Mouse (Mus musculus) lung, postnatal 4 days (tissue): ENCODE results near the gene Dtl.

ENCODE experiments used
- DNase-seq, 2 experiments: peaks; one replicate each; pipeline ENCODE4 v3.0.0; 2021

Dtl gene

DNA sequence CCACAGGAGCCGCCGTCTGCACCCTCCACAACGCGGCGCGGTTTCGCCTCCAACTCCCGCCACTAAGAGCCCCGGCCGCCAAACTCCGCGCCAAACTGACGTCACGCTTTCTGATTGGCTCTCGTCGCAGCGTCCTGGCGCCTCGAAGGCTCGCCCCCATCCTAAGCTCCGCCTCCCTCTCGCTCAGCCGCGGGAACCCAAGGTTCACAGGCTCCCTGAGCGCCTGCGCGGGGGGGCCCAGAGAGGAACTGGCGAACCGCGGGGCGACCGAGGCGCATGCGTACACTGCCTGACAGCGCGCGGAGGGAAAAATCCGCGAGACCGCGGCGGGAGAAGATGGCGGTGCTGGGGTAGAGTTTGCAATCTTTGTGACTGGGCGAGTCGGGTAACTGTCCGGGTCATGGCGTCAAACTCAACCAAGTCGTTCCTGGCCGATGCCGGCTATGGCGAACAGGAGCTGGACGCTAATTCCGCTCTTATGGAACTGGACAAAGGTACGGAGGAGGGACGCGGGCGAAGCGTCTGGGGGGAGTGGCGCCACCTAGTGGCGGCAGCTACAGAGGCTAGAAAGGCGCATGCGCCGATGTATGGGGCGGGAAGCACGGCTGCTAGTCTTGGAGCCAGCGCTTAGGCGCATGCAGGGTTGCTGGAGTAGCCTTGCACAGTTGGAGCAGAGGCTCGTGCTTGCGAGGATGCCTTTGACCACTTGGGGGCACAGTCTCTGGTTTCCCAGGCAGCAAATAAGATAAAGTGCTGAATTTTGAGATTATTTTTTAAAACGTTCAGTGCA, at the start of gene Dtl, which contains the start of gene Ints7:
Dtl (minus strand) TSS at position 87 of the 790 bp plus-strand sequence.
Ints7 (plus strand) TSS at position 179 of the 790 bp plus-strand sequence.
- peak; percentile 100 for DNase-seq

DNA sequence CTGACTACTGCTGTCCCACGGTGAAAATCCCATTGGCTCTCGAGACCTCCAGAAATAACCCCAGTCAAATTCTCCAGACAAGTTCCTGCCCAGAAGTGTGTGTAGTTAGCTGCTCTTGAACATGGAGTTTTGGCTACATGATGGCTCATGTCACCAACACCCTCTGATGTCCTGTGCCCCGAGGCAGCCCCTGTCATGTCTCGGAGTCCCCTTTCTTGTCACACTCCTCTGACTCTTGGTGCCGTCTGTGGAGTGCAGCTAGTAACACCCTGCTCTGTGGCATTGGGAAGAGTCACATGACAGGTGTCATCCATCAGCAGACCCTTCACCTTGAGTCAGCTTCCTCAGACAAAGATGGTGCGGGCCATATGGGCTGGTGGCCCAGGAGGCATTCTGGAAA, 49.7 kb upstream of the Dtl start:
- DNase-seq = no peak

DNA sequence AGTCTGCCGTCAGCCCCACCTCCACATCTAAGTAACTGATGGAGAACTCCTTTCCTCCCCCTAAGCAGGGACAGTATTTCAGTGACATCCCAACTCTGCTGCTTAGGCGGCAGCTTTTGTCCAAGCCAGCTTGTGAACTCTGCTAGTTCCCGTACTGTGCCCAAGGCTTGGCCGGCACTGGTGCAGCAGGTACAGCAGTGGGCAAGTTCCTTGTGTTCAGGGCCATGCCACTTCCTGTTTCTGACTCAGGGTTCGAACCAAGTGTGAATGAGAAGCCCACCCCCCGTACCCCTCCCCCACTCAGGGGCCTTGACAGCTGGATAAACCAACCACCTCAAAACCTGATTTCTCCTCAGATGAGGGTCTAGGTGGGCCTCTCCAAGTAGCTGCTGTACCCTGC, 49.1 kb upstream of the Dtl start:
- DNase-seq = no peak

DNA sequence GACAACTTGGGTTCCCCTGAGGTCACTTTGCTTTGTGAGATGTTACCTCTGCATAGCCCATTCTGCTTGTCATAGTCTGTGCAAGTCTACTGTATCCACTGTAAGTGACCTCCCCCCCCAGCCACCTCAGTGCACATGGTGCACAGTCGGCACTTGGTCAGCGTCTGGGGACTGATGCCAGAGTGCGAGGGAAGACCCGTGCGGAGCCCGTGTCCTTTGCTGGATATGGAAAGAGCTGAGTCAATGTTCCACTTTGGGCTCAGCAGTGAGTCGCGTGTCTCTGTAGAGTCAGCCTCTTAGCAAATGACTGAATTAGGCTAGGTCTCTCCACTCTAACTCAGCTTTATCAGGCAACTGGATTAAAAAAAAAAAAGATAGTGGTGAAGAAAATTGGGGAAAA, 47.5 kb upstream of the Dtl start:
- DNase-seq = no peak

DNA sequence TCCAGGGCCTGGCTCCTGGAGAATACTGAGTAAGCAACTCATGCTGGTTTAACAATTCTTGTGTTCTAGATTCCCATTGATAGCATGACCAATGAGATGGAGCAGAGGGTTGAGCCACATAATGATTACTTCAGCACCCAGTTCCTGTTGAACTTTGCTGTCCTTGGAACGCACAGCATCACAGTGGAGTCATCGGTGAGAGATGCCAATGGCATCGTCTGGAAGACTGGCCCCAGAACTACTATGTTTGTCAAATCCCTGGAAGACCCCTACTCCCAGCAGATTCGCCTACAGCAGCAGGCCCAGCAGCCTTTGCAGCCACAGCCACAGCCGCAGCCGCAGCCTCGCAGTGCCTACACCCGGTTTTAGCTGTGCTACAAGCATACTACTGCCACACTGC, 45.8 kb upstream of the Dtl start:
- no peak for DNase-seq

DNA sequence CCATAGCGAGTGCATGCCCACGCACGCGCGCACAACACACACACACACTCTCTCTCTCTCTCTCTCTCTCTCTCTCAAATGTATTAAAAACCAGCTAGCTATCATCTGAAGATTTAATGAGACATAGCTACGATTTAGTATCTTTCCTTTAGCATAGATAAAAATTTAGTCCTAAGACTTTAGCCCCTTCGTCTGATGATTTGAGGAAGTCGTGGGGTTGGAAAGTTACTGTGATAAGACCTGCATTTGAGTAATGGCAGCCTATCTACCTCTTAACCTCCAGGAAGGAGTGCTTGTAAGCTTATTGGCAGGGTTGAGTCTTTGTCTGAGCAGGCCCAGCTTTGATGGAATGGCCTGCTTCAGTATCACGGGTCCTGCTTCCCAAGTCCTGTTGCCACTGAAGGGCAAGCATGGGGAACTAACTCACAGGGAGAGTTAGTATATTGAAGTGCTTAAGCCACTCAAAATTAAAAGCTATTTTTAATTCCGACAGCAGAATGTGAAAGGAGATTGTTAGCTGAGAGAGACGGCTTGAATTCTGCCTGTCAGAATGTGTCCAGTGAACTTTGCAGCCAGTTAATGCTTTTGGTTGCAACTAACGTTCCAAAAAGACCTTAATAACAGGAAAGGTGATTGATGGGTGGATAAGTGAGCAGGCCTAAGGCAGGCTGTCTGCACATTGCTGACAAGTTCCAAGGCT, 42.9 kb upstream of the Dtl start:
- DNase-seq = no peak

DNA sequence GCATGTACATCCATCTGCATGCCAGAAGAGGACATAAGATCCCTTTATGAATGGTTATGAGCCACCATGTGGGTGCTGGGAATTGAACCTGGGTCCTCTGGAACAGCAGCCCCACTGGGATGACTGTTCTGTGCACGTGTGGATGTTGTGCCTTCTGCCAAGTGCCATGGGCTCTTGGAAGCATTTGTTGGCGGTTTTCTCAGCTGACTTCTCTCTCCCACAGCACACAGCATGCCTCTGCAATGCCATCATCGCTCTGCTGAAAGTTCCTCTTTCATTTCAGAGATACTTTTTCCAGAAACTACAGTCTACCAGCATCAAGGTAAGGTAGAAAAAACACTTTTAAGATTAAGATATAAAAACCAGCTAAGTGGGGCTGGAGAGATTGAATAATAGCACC, 42.2 kb upstream of the Dtl start:
- DNase-seq = no peak

DNA sequence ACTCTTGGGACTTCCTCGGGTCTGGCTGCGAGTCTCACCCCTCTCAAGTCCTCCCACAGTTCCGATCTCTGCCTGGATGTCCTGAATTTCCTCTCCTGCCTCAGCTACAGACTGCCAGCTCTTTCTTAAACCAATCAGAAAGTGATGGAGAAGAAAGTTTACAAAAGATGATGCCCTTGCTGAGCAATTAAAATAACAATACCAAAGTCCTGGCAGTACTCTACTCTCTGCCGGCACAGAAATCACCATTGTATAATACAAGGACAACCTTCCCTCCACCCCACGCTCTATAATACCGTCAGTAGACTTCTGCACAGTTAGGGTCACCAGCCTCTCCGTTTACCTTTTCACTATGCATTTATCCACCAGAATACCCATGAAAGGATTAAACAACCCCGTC, 40.9 kb upstream of the Dtl start:
- no peak for DNase-seq

DNA sequence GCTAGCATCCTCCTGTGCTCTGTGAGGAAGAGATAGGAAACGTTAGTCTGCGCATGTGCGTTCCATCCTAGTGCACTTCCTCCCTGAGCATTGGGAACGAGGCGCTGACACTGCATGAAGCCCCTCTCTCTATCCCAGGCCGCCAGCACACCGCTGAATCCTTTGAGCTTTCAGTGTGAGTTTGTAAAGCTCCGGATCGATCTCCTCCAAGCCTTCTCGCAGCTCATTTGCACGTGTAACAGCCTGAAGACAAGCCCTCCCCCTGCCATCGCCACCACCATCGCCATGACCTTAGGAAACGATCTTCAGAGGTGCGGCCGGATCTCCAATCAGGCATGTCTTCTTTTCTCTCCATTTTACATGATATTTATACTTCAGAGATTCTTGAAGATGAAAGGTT, 37.5 kb upstream of the Dtl start:
- no peak for DNase-seq

DNA sequence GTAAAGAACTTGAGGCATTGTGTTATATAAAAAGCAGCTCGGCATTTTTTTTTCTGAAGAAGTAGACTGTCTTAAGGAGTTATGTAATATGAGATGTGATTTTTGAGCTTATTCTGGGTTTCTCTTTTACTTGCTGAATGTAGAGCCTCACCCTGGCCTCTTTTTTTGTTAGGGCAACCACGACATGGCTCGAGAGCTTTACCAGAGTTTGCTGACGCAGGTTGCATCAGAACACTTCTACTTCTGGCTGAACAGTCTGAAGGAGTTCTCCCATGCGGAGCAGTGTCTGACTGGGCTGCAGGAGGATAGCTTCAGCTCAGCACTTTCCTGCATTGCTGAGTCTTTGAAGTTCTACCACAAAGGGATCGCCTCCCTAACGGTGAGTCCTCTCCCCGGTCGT, 36.3 kb upstream of the Dtl start:
- no peak for DNase-seq

DNA sequence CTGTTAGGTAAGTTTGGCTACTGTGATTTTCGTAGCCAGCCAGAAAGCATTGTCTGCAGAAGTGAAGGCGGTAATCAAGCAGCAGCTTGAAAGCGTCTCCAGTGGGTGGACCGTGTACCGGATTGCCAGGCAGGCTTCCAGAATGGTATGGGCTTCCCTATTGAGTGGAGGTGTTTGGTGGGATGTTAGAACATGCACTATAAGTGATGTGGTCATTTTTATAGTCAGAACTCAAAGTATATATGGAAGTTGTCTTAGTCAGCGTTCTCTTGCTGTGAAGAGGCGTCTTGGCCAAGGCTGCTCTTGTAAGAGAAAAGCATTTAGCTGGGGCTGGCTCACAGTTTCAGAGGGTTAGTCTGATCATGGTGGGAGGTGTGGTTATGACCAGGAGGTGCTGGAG, 35.0 kb upstream of the Dtl start:
- DNase-seq = no peak

DNA sequence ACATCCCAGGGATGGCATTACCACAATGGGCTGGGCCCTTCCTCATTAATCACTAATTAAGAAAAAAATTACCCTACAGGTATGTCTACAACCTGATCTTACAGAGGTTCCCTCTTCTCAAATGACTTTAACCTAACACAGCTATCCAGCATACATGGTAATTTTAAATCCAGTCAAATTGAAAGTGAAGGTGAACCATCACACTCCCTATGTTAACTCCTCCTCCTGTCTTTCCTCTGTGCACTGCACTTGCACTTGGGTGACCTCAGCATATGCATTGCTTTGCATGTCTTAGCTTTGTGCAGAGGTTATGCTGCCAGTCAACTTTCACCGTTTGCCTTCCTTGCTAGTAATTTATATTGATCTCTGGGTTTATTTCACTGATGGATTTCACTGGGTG, 34.2 kb upstream of the Dtl start:
- no peak for DNase-seq

DNA sequence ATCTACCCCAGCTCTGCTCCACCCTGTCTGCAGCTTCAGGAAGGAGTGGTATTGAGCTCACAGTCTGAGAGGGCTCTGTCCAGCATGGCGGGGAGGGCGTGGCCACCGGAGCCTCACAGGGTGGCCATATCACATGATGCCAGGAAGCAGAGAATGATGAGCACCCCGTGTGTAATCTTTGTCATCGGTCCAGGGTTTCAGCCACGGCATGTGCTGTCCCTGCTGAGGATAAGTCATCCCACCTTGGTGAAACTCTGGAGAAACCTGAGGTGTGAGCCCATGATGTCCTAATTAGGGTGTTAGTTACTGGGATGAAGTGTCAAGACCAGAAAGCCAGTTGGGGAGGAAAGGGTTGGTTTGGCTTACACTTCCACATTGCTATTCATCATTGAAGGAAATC, 33.7 kb upstream of the Dtl start:
- no peak for DNase-seq

DNA sequence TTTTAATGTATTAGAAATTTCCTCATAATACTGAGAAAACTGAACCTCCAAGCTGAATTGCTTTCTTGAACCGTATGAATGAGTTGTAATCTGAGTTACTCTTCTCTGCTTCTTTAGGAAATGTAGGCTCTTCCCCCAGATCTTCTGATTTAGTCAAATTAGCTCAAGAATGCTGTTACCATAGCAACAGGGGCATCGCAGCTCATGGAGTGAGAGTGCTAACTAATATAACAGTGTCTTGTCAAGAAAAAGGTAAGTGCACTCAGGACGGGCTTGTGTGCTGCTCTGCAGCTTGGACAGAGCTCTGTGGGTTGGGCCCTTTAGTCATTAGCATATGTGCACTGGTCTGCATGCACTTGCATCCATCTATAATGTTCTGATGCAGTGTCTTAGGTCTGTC, 29.3 kb upstream of the Dtl start:
- DNase-seq = no peak

DNA sequence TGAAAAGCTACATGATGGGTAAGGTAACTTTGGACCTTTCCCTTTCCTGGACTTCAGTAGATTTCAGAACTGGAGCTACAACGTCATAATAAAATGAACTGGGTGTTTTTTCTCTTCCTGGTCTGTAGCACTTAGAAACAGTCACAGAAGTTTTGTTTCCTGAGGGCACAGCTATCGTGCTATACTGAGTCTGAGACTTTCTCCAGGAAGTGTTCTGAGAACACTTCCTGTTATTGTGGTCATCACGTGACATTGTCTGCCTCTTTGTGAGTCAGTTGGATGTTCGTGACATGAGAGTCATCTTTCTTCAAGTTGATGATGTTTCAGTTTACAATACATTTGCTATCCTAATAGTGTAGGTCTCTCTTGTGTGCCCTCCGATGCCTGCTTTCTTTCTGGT, 23.9 kb upstream of the Dtl start:
- DNase-seq = no peak

DNA sequence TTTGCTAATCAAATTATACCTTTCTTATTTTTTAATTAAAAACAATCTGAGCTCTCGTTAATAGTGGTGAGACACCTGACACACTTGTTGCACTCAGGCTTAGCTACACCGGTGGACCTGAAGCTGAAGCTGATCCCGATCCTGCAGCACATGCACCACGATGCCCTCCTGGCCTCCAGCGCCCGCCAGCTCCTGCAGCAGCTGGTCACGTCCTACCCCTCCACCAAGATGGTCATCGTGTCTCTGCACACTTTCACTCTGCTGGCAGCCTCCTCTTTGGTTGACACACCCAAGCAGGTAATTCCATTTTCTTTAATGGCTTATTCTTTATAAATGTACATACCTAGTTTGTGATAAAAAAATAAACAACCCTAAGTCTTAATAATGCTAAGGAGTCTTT, 20.7 kb upstream of the Dtl start:
- no peak for DNase-seq

DNA sequence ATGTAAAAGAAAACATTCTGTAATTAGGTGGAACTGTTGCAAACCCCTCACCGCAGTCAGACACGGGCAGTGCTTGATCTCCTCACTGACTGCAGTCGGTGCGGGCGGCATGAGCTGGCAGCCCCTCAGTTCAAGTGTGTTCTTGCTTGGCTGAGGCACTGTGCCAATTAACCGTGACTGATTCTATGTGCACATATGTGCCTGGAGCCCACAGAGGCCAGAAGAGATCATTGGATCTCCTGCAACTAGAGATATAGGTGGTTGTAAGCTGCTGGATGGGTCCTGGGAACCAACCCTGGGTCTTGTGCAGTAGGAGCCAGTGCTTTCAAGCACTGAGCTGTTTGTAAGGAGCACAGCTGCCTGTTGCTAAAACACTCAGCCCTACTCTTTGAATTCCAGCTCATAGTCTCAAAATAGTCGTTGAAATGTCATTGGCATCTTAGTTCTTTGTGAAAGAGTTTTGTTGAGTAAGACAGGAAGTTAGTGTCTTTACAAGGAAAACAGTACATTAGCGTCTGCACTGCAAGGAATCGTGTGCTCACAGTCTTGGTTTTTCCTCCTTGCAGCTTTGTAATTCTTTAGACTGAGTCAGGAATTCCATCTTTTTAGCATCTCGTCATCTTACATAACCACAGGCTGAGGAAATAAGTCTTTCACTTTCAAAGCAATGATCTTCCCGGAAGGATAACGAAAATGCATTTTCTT, 16.8 kb upstream of the Dtl start:
- peak; percentile 49 to 51 for DNase-seq

DNA sequence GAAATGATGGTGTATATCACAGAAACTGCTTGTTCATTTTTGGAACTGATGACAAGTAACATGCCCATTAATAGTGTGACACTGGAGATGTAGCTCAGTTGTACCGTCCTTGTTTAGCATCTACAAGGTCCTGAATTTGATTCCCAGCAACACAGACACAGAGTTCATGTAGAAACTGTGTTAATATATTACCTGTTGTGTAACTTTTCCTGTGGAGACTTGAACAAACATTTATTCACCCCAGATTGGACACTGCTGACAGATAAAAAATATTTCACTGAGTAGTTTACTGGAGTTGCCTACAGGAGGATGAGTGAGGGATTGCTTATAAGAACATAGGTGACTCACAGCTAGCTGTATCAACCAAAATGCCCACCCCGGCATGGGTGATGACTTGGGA, 13.4 kb upstream of the Dtl start:
- no peak for DNase-seq

DNA sequence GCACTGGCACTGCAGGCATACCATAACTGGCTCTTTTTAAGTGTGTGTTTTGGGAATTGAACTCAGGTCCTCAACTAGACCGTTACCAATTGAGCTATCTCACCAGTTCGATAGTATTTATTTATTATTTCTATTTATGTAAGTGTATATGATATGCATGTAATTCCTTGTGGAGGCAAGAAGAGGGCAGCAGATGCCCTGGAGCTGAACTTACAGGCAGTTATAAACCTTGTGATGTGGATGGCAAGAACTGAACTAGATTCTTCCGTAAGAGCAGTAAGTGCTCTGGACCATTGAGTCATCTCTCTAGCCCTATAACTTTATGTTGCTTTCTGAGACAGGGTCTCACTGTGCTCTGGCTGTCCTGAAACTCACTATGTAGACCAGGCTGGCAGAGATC, 11.7 kb upstream of the Dtl start:
- DNase-seq = no peak

DNA sequence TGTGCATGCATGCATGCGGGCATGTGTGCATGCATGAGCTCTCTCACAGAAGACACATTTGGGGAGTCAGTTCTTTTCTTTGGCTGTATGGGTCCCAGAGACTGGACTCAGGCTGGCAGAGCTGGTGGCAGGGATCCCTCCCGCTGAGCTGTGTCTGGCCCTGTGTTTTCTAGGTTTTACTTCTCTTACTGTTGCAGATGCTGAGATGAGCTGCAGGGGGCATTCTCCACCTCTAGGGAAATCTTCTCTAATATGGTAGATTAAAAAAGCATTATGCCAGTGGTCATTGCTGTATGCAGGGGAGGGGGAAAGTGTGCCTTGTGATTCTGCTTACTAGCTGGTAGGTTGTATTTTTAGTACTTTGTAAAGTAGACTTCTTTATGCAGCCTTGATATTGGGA, 10.4 kb upstream of the Dtl start:
- DNase-seq = no peak

DNA sequence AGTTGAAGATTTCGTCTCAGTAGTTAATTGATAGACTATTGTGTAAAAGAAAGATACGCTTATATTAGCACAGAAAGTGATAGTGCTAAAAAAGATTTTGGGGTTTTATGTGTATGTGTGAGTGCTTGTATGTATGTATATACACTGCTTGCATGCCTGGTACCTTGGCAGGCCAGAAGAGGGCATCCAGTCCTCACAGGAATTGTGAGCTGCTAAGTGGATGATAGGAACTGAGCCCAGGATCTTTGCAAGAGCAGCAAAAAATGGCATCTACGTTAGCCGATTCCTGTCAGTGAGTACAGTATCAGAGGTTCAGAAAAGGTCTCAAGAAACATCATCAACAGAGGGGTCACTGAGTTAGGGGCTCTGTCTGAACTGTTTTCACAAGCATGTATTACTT, 9.1 kb upstream of the Dtl start:
- DNase-seq = no peak

DNA sequence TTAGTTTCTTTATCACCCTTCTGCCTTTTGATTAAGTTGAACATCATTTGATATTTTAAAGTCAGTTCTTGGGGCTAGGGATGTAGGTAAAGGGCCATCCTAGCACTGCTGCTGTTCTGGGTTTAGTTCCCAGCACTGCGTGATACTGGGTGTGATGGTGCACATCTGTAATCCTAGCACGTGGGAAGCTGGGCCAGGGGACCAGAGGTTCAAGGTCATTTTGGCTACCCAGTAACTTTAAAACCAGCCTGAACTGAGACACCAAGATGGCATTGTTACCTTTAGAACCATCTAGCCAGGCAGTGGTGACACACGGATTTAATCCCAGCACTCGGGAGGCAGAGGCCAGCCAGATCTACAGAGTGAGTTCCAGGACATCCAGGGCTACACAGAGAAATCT, 8.5 kb upstream of the Dtl start:
- DNase-seq = no peak

DNA sequence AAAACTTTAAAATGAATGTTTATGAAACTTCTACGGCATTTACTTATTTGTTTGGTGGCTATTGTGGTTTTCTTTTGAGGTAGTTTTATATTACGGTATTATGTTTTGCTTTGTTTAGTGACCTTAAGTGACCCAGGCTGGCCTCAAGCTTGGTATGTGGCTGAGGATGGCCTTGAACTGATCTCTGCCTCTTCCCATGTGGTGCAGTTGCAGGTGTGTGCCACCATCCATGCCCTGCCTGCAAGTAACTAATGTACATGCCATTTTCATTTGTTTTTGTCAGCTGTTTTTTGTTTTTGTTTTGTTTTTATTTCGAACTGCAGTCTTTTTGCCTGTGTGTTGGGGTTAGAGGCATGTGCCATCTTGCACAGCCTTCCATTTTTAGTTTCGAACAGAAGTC, 6.3 kb upstream of the Dtl start:
- no peak for DNase-seq

DNA sequence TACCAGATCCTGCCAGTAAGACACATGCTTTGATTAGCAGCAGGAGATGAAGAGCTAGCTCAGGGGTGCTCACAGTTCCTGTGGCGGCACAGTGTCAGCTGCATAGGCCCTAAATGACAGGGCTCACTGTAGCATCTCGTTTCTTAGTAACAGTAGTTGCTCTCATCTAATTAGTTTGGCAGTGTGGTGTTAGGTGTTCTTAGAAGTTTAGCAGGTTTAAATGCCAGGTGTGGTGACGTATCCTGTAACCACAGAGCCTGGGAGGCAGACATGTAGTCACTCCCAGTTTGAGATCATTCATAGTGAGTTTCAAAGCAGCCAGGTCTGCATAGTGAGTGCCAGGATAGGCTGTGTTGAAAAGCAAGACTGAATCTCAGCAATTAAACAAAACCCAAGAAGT, 4.2 kb upstream of the Dtl start:
- DNase-seq = no peak
